Mouse (Mus musculus) limb, embryonic 15.5 days (tissue): ENCODE measurements at regions not wholly inside any gene's neighbourhood (a gene's known extent, or its start where the extent isn't known, plus 50 kb on each side); places are given as distances from the start of the nearest gene placed in this dataset.

Experiments used
- ATAC-seq: fragments of 200-750 bp; cut with Nextera tagmentation; 2 replicates; pipeline ENCODE4 v1.8.0; 2017; ENCODE audit warnings: low read depth, moderate TSS enrichment; ENCODE audit not compliant: insufficient number of reproducible peaks, low FRiP score, low TSS enrichment
- H3K27ac ChIP-seq: fragments of 300-500 bp; sonication (generic); 2 replicates; pipeline ENCODE4 v1.5.1; 2015; ENCODE audit warnings: moderate library complexity, mild to moderate bottlenecking, inconsistent platforms
- H3K27me3 ChIP-seq: fragments of 300-500 bp; sonication (generic); 2 replicates; pipeline ENCODE4 v1.6.1; 2015; ENCODE audit warnings: inconsistent platforms
- H3K36me3 ChIP-seq: fragments of 300-500 bp; sonication (generic); 2 replicates; pipeline ENCODE4 v1.6.1; 2015; ENCODE audit warnings: inconsistent platforms
- H3K4me1 ChIP-seq: fragments of 300-500 bp; sonication (generic); 2 replicates; pipeline ENCODE4 v1.6.1; 2015; ENCODE audit warnings: inconsistent platforms
- H3K4me2 ChIP-seq: fragments of 300-500 bp; sonication (generic); 2 replicates; pipeline ENCODE4 v1.6.1; 2015; ENCODE audit warnings: mild to moderate bottlenecking, inconsistent platforms
- H3K4me3 ChIP-seq: fragments of 300-500 bp; sonication (generic); 2 replicates; pipeline ENCODE4 v1.5.1; 2015; ENCODE audit warnings: mild to moderate bottlenecking, inconsistent platforms
- H3K9ac ChIP-seq: fragments of 300-500 bp; sonication (generic); 2 replicates; pipeline ENCODE4 v1.6.1; 2015; ENCODE audit warnings: inconsistent platforms
- H3K9me3 ChIP-seq: fragments of 300-500 bp; sonication (generic); 2 replicates; pipeline ENCODE4 v1.6.1; 2016; ENCODE audit warnings: inconsistent platforms
- WGBS: fragments of 180-500 bp; shearing (Covaris S2); methylation state at CpG from one replicate; pipeline ENCODE4 v1.1.7; 2015; 5-methylcytosine and 5-hydroxymethylcytosine counted together

DNA sequence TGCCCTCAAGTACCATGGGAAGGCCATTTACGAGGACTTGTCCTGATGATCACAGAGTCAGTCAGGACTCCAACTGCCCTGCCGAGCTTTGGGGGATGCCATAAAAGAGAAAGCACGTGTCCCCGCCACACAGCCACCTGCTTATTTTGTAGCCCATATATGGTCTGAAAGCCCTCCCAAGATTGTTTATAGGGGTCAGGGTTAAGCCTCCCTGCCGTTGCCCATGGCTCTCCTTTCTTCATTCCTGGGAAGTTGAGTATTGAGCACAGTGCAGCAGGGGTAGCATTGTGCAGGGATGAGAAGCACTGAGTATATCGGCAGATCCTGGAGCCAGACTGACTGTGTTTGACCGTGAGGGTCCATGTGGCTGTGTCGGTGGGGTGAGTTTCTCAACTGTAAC lies 76.4 kb downstream of the Ackr3 start:
- 37% methylated on average over 8 of the region's 8 CpGs for WGBS
- 0 out of 2 replicates have a peak, but pooled peaks have one; percentile 26 for ATAC-seq
- Histone ChIP-seq H3K9ac (no peak overlapping the region), H3K4me2 (no peak overlapping the region), H3K9me3 (no peaks in the 10 kb centered on the region), H3K4me3 (no peak overlapping the region), H3K27me3 (no peaks in the 10 kb centered on the region), H3K36me3 (no peaks in the 10 kb centered on the region), H3K27ac (no peak overlapping the region), H3K4me1 (peaks cover 64% of the 10 kb centered on the region)

DNA sequence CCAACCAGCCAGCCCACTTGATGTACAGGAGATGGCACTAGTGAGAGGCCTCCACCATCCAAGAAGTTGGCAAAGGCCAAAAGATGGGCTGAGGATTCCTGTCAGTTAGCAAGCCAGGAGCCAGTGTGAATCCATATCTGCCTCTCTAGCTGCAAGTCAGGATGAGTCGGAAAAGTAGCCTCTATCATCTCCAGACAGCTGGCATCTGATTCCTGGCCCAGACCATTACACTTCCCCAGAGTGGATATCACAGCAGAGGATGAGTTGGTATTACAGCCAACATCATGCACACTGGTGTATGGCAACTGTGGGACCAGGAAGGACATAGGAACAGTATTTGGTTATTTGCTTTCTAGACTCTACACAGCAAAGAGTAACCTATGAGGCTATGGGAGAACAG lies 77.5 kb downstream of the Ackr3 start:
- WGBS: 96% methylated on average over 1 of the region's 1 CpGs
- Histone ChIP-seq H3K9me3 (no peaks in the 10 kb centered on the region), H3K27ac (no peak overlapping the region), H3K4me2 (no peak overlapping the region), H3K9ac (no peak overlapping the region), H3K4me1 (peaks cover 62% of the 10 kb centered on the region), H3K4me3 (no peak overlapping the region), H3K36me3 (no peaks in the 10 kb centered on the region), H3K27me3 (no peaks in the 10 kb centered on the region)
- ATAC-seq: no peak

DNA sequence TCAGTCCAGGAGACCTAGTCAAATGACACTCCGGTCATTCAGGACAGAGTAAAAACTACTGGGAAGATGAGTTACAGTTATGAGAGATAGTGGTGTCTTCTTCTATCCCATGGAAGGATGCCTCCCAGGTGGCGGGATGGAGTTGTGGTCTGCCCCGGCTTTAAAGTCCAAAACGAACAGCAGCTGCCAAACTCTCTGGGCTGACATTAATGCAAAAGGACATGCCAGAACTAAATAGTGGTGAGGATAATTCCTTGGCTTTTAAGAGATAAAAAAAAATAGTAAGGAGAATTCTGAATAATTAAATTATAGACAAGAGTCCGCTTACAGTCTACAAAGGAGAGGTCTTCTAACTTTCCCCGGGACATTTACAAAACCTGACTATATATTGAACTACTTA lies 78.2 kb downstream of the Ackr3 start:
- no peak for ATAC-seq
- Histone ChIP-seq H3K9me3 (no peaks in the 10 kb centered on the region), H3K27me3 (no peaks in the 10 kb centered on the region), H3K27ac (no peak overlapping the region), H3K4me2 (no peak overlapping the region), H3K4me1 (peaks cover 62% of the 10 kb centered on the region), H3K9ac (no peak overlapping the region), H3K36me3 (no peaks in the 10 kb centered on the region), H3K4me3 (no peak overlapping the region)
- 77% methylated on average over 6 of the region's 6 CpGs for whole genome bisulfite sequencing

DNA sequence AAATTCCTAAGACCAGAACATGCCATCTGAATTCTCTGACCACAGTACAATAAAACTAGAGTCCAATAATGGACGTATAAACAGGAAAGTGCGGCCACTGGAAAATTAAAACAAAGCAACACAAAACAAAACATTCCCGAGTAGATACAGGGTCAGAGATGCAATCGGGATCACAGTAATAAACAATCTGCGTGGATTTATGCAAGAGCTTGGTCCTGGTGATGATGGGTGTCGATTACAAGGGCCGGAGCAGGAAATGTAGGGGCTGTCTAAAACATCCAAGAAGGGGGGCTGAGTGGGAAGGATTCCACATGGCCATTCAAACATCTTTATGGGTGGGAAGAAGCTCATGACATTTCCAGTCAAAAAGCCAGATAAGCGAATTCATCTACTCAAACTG lies 78.6 kb downstream of the Ackr3 start:
- Histone ChIP-seq H3K36me3 (no peaks in the 10 kb centered on the region), H3K9ac (no peak overlapping the region), H3K4me2 (no peak overlapping the region), H3K4me3 (no peak overlapping the region), H3K27ac (no peak overlapping the region), H3K27me3 (no peaks in the 10 kb centered on the region), H3K4me1 (peaks cover 59% of the 10 kb centered on the region), H3K9me3 (no peaks in the 10 kb centered on the region)
- no peak for ATAC-seq
- WGBS: 60% methylated on average over 8 of the region's 8 CpGs

DNA sequence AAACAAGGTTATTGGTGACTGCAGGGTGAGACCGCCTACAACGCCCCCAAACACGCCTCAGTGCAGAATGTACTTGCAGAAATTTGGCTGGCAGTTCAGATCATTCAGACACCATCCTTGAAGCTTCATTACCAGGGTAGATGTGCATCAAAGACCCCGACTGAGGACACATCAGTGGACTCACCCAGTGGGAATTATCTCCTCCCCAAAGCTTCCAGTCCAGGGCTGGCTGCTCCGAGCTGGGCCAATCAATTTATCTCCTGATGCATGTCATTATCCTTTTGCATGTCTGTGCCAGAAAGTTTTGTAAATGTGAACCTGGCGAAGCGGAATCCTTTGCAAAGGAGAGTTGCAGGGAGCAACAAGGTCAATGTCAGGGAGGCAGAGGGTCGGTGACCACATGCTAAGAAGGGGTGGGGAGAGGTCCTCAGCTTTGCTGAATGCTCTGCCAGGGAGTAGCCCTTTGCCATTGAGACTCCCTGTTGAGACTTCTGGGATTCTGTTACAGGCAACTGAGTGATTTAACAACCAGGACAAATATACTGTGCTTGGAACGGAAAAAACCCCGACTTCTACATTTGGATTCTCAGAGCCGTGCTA lies 79.5 kb downstream of the Ackr3 start:
- H3K4me3 ChIP-seq: no peak overlapping the region
- H3K27ac ChIP-seq: peak overlapping the region; percentile 51
- H3K27me3 ChIP-seq: no peaks in the 10 kb centered on the region
- no peak overlapping the region for H3K9ac ChIP-seq
- H3K9me3 ChIP-seq: no peaks in the 10 kb centered on the region
- WGBS: 43% methylated on average over 11 of the region's 11 CpGs
- H3K4me2 ChIP-seq: no peak overlapping the region
- ATAC-seq: no peak
- no peaks in the 10 kb centered on the region for H3K36me3 ChIP-seq
- peaks cover 53% of the 10 kb centered on the region for H3K4me1 ChIP-seq

DNA sequence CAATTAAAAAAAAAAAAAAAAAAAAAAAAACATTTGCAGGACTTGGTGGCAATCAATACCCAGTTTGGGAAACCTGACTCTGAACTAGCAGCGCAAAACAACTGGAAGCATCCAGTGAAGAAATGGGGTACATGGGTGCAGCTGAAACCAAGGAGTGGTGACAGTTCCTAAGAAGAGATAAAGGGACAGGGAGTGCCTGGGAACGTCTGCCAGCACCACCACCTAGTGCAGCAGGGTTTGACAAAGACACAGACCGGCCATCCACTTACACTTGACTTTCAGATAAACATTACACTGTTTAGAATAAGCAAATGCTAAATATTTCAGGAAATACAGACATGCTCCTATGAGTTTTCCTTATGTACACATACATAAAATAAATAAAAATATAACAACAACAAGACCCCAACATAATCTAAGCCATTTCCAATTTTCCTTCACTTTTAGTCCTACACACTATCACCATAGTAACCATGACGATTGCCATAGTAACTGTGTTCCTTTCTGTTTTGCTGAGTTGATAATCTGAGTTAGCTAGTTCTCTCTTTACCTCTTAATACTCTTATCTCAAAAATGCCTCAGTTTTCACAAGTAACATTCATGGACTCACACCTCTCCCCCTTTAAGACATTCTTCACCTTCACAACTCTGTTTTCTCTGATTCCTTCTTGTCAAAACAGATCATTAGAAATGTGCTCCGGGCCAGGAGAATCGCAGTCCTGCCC lies 80.3 kb downstream of the Ackr3 start:
- Histone ChIP-seq H3K9ac (no peak overlapping the region), H3K36me3 (no peaks in the 10 kb centered on the region), H3K9me3 (no peaks in the 10 kb centered on the region), H3K4me2 (no peak overlapping the region), H3K27me3 (no peaks in the 10 kb centered on the region), H3K4me1 (peaks cover 49% of the 10 kb centered on the region), H3K27ac (no peak overlapping the region; the same call in 1 of the 2 replicates), H3K4me3 (no peak overlapping the region)
- no peak for ATAC-seq
- 62% methylated on average over 6 of the region's 6 CpGs for WGBS

DNA sequence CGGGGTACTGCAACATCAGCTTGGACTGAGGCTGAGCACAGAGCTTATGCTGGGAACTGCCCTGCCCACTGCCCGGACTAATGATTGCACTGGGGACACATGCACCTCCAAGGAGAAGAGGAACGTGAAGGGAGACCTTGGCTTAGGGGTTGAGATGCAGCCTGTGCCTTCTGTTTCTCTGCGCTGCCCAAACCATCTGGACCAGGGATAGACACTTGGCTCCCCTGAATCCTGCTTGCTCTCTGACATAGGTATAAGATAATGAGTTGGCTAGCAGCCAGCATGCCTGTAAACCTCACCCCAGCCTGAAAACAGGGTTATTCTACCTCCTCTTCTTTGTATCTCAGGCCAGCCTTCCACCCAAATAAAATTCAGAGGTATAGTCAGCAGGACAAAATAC lies 81.5 kb downstream of the Ackr3 start:
- no peak overlapping the region for H3K27ac ChIP-seq
- no peak overlapping the region for H3K4me3 ChIP-seq
- H3K36me3 ChIP-seq: no peaks in the 10 kb centered on the region
- ATAC-seq: no peak
- H3K4me2 ChIP-seq: no peak overlapping the region
- 70% methylated on average over 4 of the region's 4 CpGs for WGBS
- no peaks in the 10 kb centered on the region for H3K27me3 ChIP-seq
- H3K9ac ChIP-seq: no peak overlapping the region
- H3K9me3 ChIP-seq: no peaks in the 10 kb centered on the region
- H3K4me1 ChIP-seq: peaks cover 45% of the 10 kb centered on the region

DNA sequence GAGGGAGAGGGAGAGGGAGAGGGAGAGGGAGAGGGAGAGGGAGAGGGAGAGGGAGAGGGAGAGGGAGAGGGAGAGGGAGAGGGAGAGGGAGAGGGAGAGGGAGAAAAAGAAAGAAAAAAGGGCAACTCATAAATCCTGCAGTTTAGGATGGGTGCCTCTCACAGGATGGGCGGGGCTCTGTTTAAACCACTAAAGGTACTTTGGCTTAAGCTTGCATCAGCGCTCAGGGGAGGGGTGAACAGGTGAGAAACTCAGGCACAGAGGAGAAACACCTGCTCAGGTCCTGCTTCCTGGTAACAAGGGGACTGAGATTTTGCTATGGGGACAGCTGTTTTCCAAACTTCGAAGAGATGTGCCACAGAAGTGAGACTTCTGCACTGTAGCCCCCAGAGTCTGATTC lies 83.5 kb downstream of the Ackr3 start:
- Histone ChIP-seq H3K36me3 (no peaks in the 10 kb centered on the region), H3K9me3 (no peaks in the 10 kb centered on the region), H3K27ac (no peak overlapping the region), H3K27me3 (no peaks in the 10 kb centered on the region), H3K9ac (no peak overlapping the region), H3K4me3 (no peak overlapping the region), H3K4me1 (peaks cover 45% of the 10 kb centered on the region), H3K4me2 (no peak overlapping the region)
- 68% methylated on average over 3 of the region's 3 CpGs for WGBS
- ATAC-seq: no peak

DNA sequence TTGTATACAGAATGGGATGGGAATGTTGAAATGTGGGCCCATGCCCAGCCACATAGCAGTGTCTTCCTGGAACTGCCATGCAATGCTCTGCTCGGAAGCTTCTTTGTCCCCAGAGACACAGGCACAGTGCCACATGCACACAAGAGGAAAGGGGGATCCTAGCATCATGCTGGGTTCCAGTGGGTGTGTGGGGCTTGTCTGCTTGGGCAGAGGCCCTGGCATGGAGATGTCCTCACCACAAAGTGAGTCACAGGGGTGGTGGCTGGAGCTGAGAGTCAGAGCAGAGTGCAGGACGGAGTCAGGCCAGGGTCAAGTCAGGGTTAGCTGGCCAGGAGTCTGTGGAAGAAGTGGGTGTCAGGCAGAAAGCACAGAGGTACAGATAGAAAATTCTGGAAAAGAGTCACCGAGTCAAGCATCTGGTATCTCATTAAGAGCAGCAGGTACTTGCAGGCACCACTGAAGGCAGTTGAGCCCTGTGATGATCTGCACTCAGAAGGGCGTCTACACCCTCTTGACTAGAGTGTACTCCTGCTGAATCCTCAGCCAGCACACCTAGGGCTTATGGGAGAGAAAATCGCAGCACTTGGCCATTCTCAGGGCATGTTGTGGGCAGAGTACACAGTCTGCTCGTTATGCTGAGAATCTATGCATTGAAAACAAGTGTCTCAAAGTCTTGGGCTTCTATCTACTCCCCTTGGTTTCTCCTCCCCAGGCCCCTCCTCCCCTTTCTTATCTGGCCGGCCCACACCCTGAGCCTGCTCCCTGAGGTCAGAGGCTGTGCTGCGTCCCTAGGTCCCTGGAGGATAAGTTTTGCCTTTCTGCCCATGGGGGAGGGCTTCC lies 85.3 kb downstream of the Ackr3 start:
- H3K4me2 ChIP-seq: no peak overlapping the region
- no peak overlapping the region for H3K9ac ChIP-seq
- peaks cover 28% of the 10 kb centered on the region for H3K4me1 ChIP-seq
- no peak overlapping the region for H3K27ac ChIP-seq
- no peaks in the 10 kb centered on the region for H3K36me3 ChIP-seq
- ATAC-seq: no peak
- no peaks in the 10 kb centered on the region for H3K9me3 ChIP-seq
- H3K4me3 ChIP-seq: no peak overlapping the region
- H3K27me3 ChIP-seq: no peaks in the 10 kb centered on the region; the same call in 1 of the 2 replicates
- 75% methylated on average over 8 of the region's 8 CpGs for WGBS

DNA sequence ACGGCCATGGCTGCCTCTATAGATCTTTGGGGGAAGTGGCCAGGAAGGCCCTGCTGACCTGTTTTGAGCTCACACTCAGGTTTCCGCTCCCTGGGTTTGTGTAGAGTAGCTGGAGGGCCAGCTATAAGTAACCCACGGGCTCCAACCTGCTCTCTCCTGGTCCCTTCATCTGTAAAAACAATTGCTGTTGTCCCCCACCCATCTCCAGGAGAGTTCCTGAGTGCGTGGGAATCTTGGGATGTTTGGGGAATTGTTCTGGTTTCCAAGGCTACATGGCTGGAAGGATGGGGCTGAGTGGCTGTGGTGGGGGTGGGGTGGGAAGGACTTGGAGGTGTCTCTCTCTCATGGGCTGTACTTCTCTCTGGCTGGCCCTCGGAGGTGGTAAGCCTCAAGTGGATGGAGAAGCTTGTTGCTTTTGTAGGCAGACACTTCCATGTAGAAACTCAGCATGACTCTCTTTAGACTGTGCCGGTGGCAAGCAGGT lies 86.0 kb downstream of the Ackr3 start:
- WGBS: 45% methylated on average over 6 of the region's 6 CpGs
- Histone ChIP-seq H3K4me3 (no peak overlapping the region), H3K4me2 (no peak overlapping the region), H3K36me3 (no peaks in the 10 kb centered on the region), H3K27ac (no peak overlapping the region), H3K9ac (no peak overlapping the region), H3K4me1 (peaks cover 23% of the 10 kb centered on the region), H3K27me3 (no peaks in the 10 kb centered on the region; the same call in 1 of the 2 replicates), H3K9me3 (no peaks in the 10 kb centered on the region)
- ATAC-seq: no peak

DNA sequence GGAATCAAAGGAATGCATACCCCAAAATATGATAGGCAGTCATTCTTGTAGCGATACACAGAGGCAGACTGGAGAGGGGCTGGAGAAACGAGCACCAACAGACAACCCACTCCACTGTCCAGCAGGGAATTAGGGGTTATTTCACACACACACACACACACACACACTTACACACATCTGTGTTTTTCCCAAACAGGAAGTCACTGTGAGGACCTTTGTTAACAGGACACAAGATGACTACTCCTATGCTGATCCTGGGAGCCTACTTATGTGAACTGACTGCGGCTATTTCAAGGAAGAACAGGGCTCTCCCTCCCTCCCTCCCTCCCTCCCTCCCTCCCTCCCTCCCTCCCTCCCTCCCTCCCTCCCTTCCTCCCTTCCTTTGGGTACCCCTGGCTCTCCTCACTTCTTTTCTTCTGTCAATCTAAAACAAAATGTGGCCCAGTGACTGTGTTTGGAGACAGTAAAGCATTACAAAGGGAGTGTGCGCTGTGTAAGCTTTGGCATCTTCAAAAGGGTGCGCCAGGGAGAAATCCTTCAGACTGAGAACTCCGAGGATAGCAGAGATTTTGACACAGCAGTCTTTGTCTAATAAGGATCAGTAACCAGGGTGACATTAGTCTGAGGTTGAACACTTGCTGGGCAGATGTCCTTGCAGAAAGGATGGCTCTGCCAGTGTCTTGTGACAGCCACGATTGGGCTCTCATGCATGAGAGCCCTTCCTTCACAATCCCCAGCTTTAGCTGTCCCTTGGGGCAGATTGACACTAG lies 86.8 kb downstream of the Ackr3 start:
- no peak overlapping the region for H3K9ac ChIP-seq
- H3K36me3 ChIP-seq: no peaks in the 10 kb centered on the region
- peaks cover 18% of the 10 kb centered on the region for H3K4me1 ChIP-seq
- H3K27ac ChIP-seq: no peak overlapping the region
- H3K27me3 ChIP-seq: no peaks in the 10 kb centered on the region; the same call in 1 of the 2 replicates
- no peak for ATAC-seq
- 64% methylated on average over 7 of the region's 7 CpGs for WGBS
- H3K9me3 ChIP-seq: no peaks in the 10 kb centered on the region
- H3K4me3 ChIP-seq: no peak overlapping the region
- H3K4me2 ChIP-seq: no peak overlapping the region
